Mouse (Mus musculus): ENCODE results near the gene Gm20696.

DNA sequence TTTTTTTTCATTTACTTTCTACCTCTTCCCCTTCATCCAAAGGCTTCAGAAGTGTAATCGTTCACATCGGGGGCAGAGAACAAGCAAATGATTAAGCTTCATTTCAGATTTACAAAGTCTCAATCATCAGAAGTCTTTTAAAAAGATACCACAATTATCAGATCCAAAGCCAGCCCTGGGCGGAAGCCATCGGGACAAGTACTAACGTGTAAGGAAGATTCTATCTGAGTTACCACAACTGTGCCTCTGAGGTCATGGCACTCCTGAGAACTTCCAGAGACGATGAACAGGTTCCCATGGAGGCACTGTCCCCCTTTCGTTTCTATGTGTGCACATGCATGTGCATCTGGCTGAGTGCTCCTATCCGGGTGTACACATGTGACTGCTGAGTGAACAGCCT is 413.3 kb downstream of the Gm20696 start:
- TF ChIP-seq EP300 (IDR thresholded peaks at IDR 0.05; ENCODE audit: low read length) (no peak), POLR2AphosphoS2 (IDR thresholded peaks at IDR 0.05; ENCODE audit: low read depth, low read length) (no peak)
